Mouse (Mus musculus): Measurements from ENCODE around the gene Drd2. TPM values are rescaled to one million over a fixed set of nuclear protein-coding genes. Genes with fewer than 3 reads are reported as not detected.

Gene Drd2
- polyA plus RNA-seq, 1 experiment from 2014 or later: 2.5 TPM

Other genes with a start within 250 kb of the Drd2 start
- not detected in 2 replicates for gene Gm4894, start 90.1 kb upstream of the Drd2 start, polyA plus RNA-seq (2015; fragmentation: Nextera tagmentation; extraction: Ambion mirVana)
- gene Ankk1, start 86.4 kb downstream of the Drd2 start, polyA plus RNA-seq (2015; fragmentation: Nextera tagmentation; extraction: Ambion mirVana): 0.06 TPM in 1 of 2 replicates, not detected in the other
- 2.2 and 2.5 TPM in 2 replicates for gene Ttc12, start 145.6 kb downstream of the Drd2 start, polyA plus RNA-seq (2015; fragmentation: Nextera tagmentation; extraction: Ambion mirVana)